Mouse (Mus musculus) Muller cell, postnatal 12 days (primary cell): ENCODE data around the gene Spata21.
A peak's percentile ranks its signal among the peaks of the same experiment; 100 is the strongest.

Source experiments
- DNase-seq: peaks from one replicate; pipeline ENCODE4 v3.0.0-alpha.2; 2015; ENCODE audit errors: inconsistent ontology term

Gene Spata21

DNA sequence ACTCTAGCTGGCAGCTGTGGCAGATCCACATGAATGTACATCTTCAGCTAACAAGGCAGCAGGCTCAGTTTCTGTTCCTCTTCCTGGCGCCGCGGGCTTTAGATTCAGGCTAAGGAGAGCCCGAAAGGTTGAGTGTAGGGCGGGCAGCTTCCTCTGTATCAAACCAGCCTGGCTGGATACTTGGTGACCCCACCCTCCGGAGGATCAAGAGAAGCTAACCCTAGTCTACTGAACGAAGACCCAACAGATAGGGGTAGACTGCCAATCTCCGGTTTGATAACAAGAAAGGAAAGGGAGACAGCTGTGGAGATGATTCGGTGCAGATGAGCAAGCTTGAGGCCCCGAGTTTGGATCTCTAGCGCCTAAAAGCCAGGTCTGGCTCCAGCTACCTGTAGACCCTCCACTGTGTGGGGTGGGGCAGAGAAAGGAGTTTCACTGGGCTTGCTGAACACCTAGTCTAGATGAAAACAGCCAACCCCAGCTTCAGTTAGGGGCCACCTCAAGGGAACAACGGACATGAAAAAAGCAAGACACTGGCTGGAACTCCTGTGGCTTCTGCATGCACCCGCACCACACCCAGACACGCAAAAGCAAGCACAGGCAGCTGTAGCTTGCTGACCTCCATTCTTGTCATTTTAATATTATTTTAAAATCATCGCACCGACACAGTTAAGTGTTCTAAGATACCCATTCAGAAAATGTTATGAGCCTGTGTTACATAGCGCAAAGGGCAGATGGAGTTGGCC, 11.2 kb upstream of the Spata21 start:
- no peak for DNase-seq

DNA sequence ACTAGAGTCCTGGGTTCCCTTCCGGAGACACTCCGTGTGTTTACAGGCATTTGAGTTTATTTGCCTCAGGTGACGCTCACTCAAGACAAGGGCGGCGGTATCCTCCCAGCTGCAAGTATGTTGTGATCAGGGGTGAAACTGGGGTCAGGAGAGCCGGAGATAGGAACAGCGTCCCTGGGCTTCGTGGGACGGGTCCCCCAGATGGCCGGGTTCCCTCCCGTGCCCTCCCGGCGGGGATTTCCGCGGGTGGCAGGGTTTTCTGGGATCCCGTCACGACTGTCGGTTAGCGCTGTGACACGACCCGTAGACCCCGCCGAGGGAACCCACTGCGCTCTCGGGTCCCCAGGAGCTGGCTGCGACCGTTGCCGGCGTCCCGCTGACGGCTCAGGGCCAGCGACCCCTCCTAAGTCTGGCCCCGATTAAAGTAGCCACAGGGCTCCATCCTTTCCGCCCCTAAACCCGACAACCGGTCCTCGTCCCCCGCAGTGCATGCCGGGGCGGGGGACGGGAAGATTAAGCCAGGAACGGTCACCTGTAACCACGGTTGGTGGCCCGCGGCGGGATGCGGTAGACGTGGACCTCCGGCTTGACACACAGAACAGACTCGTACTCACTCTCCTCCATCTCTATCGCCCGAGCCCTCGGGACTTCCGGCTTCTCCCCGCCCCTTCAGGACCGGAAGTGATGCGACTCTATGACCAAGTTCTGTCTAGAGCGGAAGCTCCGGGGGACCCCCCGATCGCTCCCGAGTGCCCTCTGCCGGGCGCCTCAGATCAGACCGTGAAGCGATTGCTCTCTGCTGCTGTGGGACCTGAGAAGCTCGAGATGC, 10.2 kb upstream of the Spata21 start, which contains the start of gene Necap2:
Gene Necap2 (minus strand): TSS at position 677 of the 829 bp plus-strand sequence.
- peak; percentile 96 for DNase-seq

DNA sequence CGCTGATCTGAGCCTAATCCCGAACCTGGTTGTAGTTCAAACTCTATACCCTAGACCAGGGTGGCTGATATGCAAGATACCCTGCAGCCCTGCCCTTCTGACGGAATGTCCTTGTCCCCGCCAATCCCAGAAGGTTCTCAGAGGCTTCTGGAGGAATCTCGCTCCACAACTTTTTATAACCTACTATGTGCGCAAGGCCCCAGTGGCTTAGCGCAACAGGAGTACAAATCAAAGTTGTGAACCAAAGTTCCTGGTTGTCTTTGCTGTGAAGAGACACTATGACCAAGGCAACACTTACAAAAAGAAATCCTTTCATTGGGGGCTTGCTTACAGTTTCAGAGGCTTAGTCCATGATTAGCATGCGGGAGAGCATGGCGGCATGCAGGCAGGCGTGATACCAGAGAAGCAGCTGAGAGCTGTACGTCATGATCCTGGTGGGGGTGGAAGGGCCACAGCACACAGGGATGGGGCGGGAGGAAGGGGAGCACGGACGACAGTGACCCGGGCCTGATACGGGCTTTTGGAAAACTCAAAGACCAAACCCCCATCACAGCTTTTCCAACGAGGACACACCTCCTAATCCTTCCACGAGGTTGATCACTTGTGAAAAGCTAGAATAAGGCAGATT, 9.5 kb upstream of the Spata21 start:
- no peak for DNase-seq

DNA sequence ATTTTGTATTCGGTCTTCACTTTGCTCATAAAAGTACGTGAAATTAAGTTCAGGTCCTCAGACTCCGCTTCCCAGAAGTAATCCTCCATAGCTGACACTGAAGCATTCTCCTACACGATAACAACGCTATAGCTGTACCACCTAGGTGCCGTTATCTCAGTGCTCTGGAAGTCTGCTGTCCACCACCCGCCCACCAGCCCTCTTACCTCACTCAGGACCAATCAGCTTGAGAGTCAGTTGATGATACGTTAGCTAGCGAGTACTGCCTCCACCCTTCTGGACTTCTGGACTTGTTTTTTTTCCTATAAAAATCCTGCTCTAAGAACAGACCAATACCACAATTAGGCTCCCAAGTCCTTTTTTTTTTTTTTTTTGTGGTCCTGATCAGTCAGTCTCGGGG, 1.3 kb upstream of the Spata21 start:
- no peak for DNase-seq

DNA sequence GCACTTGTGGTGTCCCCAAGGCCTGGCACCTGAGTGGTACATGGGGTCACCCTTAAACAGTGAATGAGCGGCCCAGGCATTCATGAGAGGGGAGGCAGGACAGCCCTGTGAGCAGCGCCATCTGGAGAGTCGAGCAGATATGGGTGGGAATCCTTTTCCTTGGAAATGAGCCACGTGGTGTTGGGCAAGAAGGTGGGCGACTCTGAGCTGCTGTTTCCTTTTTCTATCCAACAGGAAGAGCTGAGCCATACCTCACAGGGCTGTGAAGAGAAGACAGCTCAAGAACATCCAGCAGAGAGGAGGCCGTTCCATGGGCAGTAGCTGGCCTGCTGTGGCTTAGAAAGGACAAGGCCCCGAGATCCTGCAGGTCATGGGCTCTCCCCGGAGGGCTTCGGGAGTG, 581 bp downstream of the Spata21 start:
- no peak for DNase-seq

DNA sequence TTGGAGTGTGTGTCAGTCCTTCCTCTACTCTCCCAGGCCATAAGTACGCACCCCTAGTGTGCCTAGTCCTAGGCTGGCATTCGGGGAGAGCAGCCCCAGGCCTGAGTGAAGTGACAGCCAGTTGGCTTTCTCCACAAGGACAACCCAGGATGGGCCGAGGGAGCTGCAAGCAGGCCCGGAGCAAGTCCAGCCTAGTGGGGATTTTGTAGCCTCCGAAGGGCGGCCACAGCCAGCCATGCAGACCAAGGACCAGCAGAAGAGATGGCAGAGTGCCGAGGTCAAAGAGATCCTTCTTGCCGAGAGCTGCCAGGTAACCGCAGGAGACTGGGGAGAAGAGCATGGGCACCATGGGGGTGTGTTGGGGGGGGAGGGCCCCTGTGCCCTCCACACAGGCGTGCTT, 6.9 kb downstream of the Spata21 start:
- DNase-seq: no peak

DNA sequence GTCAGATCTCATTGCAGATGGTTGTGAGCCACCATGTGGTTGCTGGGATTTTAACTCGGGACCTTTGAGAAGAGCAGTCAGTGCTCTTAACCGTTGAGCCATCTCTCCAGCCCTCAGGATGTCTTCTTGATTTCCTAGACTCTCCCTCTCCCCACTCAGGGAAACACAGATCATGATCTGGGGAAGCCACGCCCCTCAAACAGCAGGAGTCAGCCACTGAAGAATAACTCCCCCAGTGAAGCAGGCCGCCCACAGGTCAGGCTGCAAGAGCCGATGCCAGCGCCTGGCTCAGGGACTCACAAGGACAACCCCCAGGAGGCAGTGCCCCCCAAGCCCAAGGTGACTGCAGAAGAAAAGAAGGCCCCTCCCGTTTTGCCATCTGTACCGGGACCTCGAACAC, 8.6 kb downstream of the Spata21 start:
- DNase-seq: no peak

DNA sequence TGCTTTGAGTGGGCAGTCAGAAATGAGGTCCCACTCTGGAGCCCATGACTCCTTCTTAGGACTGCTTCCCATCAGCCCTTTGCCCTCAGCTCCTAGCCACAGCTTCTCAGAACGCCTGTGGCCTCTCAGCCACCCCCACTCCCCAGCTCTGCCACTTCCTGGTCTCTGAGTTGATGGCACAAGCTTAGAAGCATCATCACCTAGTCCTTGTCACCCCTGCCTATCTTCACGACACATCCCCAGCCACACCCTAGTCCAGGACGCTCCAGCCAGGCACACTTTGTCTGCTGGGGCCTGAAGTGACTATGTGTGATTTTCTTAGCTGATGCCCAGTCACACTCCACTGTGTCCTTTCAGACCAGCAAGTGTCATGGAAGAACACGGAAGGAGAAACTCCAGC, 10.8 kb downstream of the Spata21 start:
- no peak for DNase-seq

DNA sequence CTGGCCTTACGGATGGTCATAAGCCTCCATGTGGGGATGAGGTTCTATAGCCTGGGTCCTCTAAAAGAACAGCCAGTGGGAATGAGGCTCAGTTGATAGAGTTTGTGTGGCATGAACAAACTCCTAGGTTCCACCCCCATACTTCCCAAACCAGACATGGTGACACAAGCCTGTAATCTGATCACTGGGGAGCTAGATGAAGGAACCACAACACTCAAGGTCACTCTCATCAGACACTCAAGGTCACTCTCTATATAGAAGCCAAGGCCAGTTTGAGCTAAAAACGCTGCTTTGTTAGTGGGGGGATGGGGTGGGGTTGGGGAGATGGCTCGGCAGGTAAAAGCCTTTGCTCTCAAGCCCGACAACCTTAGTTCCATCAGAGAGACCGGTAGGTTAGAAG, 11.8 kb downstream of the Spata21 start:
- no peak for DNase-seq

DNA sequence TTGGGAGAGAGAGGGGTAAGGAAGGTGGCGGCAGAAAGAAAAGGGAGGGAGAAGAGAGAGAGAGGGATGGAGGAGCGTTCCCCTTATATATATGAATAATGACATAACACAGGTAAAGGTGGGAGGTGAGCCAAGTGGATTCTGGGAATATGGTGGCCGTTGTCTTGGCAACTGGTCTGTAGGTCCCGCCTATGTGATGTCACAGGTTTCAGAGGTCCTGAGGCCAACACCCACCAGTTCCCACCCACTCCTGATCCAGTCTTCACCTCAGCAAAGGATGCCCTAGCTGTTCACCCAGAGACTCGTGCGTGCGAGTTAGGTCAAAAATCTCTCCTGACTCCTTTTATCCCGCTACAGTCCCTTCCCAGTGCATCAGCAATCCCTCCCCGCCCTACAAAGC, 13.2 kb downstream of the Spata21 start:
- DNase-seq: no peak

DNA sequence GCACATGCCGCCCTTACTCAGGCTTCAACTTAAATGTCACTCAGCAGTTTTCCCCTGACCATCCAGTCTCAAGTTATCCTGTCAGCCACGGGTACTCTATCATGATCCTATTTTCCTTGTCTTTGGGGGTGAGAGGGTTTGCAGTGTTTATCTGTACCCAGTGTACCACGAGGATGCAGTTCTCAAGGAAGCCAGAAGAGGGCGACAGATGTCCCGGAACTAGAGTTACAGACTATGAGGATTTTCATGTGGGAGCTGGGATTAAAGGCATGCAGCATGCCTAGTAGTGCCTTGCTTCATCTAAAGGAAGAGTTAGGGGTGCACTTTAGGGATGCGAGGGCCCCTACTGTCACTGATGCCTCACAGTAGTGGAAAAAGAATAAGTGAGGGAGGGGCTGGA, 13.7 kb downstream of the Spata21 start:
- DNase-seq: no peak

DNA sequence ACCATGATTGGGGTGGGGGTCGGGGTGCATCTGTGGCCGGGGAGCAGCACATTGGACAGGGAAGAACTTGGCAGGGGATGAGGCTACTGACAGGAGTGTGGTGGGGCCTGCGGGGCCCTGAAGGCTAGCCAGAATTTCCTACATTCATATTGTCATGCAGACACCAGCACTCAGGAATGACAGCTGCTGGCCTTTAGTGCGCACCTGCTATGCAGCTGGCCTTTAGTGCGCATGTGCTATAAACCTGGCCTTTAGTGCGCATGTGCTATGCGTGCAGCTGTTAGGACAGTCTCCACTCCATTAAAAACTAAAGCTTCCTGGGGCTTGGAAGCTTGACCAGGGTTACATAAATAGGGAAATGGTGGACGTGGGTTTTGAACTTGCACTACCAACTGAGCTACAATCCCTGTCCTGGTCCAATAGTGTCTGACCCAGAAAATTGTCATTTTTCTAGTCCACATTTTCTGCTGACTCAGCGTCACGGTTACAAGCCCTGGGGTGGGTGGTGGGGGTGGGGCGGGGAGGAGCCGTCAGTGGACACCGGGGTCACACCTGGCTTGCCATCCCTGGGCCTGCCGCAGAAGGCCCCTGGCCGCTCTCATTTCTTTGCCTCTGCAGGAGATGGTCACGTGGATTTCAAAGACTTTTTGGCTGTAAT, 18.5 kb downstream of the Spata21 start:
- no peak for DNase-seq

DNA sequence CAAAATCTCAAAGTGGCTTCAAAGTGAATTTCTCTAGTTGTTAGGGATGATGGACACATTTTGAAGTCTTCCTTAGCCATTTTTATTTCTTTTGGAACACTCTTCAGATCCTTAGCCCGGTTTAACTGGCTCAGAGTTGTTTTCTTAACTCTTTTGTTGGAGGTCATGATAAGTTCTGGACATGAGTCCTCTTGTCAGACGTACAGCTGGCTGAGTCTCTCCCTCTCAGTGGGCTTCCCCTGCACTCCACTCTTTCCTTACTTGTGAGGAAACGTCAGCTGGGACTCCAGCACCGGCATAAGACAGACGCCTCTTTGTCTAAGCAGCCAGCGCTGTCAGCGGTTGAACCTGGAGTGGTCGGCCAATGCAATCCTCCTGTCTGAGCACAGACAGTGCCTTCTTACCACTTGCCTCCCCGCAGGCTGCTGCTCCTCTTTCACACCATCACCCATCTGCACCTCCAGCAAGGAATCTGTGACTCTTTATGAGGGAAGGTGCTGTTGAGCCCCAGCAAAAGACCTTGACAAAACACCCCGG, 20.1 kb downstream of the Spata21 start:
- DNase-seq: no peak

DNA sequence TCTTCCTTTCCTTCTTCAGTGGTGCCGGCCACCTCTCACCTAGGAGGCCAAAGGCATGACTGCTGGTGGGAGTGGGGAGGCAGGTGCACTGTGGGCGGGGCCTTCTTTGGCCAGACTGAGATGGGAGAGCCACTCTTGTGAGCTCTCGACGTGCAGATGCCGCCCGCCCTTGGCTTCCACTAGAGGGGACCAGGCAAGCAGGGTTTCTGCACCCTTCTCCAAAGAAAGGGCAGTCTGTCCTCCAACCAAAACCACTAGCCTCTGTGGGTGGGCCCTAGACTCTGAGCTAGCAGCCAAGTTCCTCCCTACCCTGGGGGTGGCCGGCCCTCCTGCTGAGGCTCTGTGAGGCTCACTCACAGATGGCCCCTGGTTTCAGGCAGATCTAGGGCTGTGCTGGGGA, 25.7 kb downstream of the Spata21 start:
- DNase-seq: peak; percentile 81

DNA sequence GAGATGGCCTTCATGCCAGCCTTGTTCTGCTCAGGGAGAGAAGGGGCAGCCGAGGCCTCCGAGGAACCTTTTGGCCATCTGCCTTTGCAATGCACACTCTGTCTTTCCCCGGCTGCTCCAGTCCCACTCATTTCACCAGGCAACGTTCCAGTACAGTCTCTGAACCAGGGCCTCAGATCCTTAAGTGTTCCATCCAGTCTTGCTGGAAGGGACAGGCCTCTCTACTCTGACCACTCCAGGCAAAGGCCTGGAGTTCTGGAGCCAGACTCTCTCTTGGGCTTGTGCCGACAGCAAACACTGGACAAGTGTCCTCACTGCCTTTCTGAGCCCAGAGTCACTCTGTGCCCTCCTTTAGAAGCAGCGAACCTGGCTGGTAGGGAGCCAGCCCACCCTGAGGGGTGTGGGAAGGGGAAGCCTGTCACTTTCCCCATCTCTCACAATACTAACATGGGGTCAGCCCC, 26.4 kb downstream of the Spata21 start:
- DNase-seq: no peak

DNA sequence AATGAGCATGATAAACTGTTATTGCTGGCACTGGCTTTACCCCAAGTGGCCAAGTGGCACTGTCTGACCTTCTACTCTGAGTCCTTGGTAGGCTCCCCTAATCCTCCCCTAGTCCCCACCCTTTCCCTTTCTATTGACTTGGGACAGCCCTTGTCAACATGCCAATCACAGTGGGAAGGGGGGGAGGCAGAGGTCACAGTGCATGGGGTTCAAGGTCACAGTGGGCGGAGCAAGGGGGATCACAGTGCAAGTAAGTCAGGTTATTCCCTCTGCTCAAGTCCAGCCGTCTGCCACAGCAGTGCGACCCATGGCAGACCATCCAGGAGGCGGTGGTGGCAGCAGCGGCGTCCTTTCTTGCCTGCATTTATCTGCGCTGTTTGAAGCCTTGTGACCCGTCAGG, 27.3 kb downstream of the Spata21 start:
- no peak for DNase-seq

DNA sequence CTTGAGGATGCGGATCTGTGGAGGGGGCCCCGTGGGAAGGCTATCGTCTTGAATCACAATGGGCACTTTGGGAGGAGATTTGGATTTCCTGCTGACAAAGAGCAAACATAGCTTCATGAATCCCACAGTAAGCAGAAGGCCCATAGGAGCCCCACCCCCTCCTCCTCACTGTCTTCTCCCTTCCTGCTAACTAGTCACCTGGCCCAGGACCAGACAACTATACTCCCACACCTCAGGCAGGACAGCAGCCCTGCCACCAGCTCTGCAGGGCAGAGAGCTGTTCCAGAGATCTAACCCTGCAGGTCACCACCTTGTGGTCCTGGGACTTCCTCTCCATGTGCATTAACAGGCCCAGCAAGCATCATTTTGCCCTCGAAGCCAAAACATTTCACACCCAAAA, 30.6 kb downstream of the Spata21 start:
- no peak for DNase-seq

DNA sequence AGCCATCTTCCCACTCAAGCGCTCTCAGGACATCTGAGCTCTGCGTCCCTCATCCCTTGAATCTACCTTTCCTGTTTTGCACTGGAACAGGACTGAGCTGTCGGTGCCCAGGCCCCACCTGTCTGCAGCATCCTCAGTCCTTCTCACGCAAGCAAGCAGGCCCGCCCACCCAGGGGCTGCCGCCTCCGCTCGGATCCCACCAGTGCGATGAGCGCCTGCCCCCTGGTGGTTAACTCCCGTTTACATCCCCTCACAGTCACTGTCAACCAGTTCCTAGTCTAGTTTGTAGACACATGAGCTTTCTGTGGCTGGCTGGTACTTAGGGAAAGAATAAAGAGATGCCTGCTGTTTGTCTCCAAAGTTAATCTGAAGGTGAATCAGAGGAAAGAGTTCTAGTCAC, 32.6 kb downstream of the Spata21 start:
- DNase-seq: peak; percentile 54

DNA sequence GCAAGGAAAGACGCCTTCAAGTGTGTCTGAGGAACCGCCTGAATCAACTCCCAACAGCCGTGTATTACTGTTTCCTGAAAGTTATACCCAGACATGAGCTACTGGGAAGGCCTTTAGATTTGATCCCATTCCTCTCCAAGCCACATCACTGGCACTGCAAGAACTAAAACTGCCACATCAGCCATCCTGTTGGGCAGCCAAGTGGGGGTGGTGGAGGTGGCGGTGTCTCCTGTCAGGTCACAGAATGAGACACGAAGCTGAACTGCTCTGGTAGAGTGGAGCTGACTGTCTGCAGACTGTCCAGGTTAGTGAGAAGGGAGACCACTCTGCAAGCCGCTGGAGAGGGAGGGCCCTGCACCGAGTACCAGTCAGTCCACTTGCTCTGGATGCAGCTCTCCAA, 34.5 kb downstream of the Spata21 start:
- DNase-seq: no peak

DNA sequence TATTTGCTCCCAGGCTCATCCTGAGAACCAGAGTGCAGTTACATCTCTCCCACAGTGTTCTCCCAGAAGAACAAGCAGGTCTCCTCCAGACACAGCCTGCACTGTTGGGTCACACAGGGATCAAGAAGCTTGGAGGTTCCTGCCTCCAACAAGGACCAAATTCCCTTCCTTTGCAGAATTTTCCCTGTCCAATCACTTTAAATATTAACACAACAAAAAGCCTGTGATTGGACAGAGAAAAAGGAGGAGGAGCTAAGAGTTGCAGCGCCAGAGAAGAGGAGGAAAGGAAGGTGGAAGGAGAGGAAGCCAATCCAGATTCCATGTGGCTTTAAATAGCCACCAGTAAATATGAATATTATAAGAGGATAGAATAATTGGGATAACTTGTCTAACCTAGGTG, 34.9 kb downstream of the Spata21 start:
- DNase-seq: no peak

DNA sequence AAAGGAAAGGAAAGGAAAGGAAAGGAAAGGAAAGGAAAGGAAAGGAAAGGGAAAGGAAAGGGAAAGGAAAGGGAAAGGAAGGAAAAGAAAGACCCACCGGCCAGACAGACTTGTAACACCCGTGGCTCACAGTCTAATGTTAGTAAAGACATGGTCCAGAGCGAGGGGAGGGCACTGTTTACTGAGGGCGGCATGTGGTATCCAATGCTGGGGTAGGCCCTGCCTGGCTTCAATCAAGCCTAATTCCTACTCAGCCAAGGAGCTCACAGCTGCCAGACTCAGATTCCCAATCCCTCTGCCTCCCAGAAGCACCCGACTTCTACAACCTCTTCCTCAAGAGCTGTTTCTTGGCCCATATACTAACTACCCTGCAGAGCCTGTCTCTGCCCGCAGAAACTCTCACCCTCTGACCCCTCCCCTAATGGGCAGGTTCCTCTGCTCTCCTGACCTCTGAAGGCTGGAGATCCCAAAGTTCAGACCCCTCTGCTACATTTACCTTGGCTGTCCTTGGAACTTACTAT, 41.1 kb downstream of the Spata21 start:
- DNase-seq: no peak
